Mouse (Mus musculus) lung, postnatal 10 days (tissue): Measurements from ENCODE around the gene Celf6.

ENCODE experiments used
- DNase-seq: peaks from one replicate; pipeline ENCODE4 v3.0.0; 2021

Celf6 gene

DNA sequence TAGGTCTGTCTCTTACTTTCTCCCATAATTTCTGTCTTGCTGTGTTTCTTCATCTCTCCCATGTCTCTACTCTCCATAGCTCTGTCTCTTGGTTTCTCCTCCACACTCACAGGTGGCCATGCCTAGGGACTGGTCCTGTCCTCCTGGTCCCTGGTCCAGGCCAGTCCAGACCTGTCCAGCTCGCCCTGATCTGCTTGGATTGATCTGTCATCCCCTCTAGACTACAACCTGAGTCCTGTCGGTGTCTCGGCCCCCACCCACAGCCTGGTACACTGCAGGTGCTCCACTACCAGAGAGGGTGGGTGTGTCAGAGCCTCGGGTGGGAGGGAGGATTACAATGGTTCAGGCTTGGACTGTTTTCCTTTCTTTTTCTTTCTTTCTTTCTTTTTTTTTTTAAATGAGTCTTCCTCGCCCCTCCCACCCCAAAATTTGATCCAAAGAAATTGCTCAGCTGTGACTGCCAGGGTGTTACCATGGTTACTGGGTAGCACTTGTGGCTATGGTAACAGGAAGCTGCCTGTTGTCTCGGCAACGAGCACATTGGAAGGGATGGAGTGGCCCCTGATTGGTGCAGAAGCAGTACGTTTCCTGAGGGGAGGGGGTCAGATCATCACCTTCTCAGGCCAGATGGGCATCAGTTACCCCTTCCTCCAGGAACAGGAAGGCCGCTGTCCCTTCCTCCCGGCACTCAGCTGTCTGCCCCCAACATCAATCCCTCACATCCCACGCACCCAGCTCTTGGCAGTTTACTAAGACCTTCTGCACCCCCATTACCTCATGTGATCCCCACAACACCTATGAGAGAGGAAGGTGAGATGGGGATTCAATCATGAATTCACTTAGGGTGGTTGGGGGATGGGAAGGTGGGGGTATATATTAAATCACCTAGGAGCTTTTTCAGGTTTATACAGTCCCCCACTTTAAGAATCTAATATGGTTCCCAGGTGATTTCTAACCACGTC lies 11.3 kb downstream of the Celf6 start:
- DNase-seq = peak; percentile 10

DNA sequence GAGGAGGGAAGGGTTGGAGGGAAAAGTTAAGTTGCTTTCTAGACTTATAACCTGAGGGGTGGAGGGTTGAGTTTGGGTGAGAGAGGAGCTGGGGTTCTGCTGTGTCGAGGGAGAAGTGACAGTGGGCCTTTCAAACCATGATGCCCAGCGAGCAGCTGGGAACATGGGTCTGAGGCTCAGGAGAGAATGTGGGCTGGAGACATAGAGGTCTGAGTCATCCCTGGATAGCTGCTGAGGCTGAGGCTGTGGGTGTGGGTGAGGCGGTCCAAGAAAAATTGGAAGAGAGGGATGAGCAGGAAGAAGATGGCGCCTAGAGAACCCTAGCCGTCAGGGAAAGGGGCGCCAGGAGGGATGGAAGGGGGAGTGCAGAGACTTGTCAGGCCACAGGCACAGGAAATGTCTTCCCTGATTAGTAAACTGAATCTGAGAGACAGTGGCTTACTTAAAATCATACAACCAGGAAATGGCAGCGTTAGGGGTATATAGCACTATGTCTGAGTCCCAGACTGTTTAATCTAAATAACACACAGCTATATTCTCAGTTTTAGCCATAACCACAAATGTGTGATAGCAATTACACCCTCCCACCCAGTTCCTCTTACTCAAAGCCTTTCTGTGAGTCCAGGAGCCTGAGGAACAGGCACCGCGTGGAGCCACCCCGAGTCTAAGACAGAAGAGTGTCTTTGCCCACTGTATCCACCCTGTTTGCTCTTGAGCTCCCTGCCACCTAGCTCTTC lies 12.2 kb downstream of the Celf6 start:
- no peak for DNase-seq

DNA sequence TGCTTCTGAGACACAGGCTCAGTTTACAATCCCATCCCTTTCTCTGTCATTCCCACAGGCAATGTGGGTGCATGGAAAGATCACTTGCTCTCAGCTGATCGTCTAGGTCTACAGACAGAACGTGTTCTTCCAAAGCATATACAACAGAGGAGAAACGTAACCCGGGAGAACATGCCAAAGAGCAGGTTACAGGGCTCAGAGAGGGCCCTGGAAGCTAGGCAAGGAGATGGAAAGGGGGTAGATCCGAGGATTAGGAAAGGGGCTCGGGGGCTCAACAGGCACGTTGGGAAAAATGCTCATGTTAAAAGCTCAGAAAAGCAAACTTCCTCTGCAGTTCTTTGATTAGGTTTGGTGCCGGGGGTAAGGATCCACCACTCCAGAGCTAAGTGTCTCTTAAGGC lies 23.9 kb downstream of the Celf6 start:
- no peak for DNase-seq

DNA sequence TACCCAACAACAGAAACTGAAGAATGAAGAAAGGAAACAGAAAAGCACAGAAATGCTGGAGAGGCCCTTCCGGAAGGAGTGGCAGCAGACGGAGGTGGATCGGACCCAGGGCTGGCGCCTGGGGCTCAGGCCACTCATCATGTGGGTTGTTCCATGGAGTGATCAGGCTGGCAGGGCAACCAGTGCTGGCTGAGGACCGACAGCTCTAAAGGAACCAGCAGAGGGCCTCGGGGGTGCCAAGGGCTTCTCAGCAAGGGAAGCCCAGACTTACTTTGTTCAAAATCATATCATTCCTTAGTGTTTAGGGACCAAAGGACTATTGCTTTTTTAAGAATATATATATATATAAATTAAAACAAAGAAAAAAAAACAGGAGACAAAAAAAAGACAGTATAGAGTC lies 28.2 kb downstream of the Celf6 start:
- DNase-seq = no peak

DNA sequence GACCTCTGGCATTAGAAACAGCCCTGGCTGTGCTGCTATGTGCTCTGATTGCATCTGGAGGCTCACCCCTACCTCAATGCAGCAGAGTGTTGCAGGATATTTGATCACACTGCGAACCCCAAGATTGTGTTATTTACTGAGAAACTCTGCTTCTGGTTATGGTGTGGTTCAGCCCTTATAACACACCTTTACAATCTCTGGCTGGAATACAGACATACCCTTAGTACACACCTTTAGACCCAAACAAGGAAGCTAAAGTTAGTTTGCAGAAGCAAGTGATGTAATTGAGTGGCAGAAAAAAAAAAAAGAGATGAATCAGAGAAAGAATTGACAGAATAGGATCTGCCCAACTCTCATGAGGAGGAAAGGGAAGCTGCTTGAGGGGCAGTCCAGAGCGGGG lies 33.2 kb downstream of the Celf6 start:
- no peak for DNase-seq

DNA sequence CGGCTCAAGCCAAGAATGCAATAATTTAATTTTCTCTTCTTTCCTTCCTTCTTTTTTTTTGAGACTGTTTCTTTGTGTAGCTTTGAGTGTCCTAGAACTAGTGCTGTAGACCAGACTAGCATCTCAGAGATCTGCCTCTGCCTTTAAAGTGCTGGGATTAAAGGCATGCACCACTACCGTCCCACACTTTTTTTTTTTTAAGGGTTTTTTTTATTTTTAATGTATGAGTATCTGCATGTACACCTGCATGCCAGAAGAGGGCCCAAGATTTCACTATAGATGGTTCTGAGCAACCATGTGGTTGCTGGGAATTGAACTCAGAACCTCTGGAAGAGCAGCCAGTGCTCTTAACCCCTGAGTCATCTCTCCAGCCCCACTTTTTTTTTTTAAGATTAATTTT lies 38.1 kb downstream of the Celf6 start:
- DNase-seq = no peak

DNA sequence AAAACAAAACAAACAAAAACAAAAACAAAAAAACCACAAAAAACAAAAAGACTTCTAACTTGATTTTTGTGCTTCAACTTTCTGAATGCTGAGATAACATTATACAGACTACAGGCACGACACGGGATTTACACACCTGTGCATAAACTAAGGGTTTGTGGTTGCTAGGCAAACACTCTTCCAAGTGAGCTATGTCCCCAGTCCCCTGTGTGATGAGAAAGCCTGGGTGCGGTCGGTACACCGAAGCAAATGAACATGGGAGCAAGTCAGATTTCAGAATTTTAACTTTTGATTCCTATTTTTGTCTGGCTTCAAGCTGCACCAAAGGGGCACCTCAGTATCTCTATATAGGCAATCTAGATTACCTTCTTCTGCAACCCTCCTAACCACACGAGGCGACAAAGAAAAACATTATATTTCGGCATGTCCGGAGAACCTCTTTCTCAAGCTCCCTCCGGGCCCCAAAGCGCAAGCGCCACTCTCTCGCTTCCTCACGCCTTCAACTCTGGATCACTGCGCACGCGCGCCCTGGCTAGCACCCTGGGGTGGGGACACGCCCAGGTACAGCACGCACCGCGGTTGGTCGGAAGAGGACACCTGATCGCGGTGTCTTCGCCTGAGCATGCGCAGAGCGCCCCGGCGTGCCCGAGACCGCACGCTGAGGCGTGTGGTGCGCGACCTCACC lies 39.0 kb downstream of the Celf6 start, which contains the start of gene Parp6:
Gene Parp6 (plus strand): TSS at position 663 of the 685 bp plus-strand sequence.
- DNase-seq = peak; percentile 100

DNA sequence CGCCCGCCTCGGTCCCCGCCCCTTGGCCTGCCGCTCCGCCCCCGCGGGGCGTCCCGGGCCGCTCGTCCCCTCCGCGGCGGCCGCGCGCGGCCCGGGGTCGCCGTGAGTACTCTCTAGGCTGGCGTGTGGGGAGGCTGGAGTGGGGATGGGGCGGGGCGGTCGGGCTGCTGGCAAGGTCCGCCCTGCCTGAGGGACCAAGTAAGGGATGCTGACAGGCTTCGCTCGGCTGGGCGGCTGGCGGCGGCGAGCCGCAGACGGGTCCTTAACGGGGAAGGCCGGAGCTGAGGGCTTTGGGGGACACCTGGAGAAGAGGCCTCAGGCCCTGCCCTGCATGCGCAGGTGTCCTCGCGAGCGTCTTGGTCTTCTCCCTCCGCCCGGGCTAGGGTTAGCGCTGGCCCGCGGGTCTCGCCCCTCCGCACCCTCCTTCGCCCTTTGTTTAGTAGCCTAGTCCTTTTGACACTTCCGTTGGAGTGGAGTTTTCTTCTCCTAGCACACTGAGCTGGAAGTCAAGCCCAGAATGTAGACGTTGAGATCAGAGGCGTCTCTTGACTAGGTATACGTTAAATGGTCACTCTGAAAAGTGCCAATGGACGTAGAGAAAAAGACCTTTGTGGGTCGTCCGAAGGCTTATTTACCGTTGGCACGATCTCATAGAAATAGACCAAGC lies 39.7 kb downstream of the Celf6 start:
- no peak for DNase-seq

DNA sequence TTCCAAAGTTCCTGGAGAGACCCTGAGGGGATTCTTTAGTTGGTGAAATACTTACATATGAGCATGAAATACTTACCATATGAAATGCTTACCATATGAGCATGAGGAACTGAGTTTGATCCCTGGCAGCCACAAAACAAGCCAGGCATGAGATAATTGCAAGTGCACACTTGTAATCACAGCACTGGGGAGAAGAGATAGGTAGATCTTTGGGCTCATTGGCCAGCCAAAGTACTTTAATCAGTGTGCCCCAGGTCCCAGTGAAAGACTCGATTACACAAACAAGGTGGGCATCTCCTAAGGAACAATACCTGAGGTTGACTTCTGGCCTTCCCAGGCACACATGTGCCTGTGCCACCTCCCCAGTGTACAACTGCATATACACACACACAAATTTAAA lies 60.7 kb downstream of the Celf6 start:
- no peak for DNase-seq

DNA sequence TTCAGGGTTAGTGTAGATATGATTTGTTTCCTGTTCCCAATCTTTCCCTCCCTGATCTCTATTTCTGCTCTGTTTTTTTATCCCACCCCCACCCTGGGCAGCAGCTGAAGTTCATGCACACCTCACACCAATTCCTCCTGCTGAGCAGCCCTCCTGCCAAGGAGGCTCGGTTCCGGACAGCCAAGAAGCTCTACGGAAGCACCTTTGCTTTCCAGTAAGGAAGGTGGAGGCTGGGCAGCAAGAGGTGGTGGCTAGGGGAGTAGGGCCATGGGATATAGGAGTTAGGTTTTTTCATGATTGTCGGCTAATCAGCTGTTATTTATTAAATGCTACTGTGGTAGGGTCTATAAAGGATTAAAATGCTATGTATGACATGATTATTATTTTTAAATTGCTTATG lies 62.2 kb downstream of the Celf6 start:
- no peak for DNase-seq

DNA sequence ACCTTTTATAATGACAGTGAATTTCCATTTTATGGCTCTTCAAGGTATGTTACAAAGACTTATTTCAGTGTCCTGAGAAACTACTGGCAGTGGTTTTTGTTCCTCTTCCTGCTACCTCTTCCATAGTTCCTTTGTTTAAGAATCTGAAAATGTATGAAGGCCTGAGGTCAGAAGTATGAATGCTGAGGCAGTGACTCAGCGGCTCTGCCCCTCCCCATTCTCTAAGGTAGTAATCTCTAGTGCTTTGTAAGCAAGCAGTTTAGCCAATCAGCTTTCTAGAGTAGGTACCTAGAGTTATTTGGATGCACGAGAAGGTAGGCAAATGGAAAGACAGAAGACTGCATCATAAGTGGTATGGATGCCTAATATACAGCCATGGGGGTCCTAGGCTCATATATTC lies 63.6 kb downstream of the Celf6 start:
- no peak for DNase-seq

DNA sequence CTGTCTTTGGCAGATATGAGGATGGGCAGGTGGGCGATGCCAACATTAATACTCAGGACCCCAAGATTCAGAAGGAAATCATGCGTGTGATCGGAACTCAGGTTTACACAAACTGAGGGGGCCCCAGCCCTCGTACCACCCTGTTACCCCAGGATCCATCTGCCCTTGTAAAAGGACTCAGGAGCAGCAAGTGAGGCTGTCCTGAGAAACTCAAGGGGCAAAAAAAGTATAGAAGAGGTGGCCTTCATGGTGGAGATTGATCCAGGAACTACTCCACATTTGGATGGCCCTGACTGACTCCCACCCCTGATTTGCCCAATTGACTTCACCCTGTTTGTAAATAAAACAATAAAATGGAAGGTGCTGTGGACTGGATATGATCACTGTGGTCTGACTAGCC lies 72.2 kb downstream of the Celf6 start:
- no peak for DNase-seq

DNA sequence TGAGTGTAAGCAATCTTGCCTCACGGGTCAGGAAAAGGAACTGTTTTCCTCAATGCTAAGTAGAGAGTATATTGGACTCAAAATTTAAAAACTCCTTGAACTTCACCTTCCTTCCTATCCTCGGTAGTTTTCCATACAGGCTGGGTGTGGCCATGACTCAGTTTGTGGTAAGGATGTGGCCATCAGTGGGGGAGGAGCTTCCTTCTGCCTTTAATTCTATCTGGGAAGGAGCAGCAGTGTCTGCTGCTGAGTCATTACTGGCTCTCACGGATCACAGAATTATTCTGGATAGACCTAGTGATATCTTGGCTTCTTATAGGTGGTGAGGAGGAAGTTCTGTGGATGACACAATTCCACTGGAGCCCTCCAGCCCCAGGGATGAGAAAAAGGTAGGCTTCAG lies 75.7 kb downstream of the Celf6 start:
- DNase-seq = no peak

DNA sequence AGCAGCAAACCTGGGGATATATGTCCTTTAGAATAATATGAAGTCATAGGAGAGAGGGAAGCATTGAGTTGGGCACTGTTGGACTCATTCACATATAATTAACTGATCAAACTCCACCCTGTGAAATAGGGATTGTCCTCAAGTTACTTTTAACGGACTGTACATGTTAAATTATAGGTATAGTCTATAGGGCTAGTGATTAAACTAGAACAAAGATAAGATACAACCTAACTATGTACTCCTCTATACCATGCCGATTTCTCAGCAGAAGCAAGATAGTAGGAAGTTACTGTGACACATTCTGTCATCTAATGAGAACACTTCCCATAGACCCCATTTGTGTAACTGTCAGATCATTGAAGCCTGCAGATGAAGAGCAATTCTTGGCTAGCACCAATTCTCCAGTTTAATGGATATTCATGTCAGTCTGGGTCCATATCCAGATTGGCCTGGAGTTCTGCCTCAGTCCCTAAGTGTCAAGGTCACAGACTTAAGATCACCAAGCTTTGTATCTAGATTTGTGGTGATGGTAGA lies 76.8 kb downstream of the Celf6 start:
- no peak for DNase-seq

DNA sequence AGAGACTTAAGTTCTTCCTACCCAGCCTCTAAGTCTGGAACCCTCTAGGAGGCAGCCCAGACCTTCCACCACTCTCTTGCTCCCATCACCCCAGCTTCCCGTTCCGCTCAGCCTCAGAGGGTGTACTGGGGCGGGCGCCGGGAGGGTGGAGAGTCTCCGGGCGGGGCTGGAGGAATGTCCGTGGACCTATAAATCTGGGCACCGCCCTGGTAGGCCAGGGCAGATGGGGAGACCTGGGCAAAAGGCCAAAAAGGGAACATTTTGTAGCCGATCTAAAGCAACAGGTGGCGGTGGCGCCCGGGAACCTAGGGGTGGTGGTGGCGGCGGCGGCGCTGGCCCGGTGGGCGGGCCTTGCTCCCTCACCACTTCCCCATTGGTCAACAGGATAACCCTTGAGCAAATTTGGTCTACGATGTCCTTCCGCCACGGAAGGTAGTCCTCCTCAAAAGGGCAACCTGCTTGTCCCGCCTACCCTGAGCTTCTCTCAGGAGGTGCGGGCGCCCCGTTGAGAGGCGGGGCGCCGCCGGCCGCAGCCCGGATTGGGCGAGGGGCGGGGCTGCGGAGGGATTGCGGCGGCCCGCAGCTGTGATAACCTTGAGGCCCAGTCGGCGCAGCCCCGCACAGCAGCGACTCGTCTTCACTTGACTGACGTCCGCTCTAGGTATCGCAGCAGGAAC lies 78.4 kb downstream of the Celf6 start, which contains the start of gene Pkm:
Gene Pkm (plus strand): TSS at position 411 of the 677 bp plus-strand sequence.
- peak; percentile 97 for DNase-seq
